Mouse (Mus musculus): ENCODE data around the gene Gpr3.

Gpr3 gene

DNA sequence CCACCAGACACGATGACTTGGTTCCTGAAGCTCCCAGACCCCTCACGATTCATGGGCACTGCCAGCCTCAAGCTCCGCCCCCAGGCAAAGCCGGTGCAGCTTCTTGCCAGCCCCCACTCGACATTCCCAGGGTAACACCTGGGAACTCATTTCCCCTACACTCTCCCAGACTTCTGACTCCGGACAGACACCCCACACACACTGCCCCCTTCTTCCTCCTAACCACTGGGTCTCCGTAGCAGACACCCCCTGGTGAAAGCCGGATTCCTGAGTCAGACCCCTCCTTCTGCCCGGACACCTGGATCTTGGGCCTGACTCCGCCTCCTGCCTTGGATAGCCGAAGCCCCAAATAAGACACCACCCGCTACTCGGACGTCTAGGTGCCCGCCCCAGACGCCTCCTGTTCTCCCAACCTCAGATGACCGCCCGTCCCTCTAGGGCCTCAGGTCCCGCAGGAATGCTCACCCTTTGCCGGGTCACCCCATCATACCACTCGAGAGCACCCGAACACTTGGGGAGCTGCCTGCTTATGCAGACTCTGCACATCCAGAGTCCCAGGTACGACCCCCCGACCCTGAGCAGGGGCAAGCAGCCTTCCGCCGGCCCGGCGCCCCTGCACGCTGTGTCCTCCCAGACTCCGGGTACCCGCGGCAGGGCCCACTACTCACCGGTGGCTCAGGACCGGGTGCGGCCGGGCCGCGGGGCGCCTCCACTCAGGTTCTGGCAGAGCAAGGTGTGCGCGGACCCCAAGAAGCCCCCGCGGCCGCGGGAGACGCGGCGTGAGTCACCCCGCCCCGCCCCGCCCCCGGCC, at the start of gene Gpr3, which contains the start of gene Cd164l2:
Gpr3 (minus strand) TSS at position 786 of the 811 bp plus-strand sequence.
Cd164l2 (plus strand) TSS at position 381 of the 811 bp plus-strand sequence.
- DNase-seq, result no peak

DNA sequence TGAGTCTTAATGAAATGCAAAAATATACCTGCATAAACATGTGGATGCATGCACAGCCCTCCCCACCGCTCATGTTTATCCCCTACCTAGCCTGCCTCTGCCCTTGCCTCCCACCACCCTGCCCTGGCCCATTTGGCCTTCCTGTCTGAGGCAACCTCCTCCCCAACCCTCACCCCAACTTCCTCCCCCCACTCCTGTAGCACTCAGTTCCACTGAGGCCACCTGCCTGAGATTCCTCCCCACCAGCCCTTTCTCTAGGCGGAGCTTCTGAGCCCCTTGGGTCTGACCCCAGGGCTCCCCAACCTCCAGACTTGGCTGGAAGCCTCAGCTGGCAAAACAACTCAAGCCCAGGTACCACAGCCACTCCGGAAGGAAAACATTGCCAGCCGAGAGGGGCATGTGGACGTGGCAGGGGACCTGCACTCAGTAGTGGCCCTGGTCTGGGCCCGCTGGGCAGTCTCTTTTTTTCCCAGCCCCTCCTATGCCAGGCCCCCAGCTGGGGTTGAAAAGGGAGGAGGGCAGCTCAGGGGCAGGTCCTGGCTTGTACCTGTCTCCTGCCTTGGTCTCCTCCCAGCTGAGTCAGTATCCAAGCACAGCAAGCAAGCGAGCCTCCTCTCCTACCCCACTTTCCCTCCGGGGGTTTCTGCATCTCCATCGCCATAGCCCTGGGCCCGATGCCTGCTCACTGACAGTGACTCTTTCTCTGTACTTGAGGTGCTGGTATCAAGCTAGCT, 49.5 kb upstream of the Gpr3 start:
- DNase-seq, result no peak

- DNase-seq, result no peak
These were observed 45.6 kb upstream of the Gpr3 start for GRCm38 (mm10) chr4:133257798-133258408.

DNA sequence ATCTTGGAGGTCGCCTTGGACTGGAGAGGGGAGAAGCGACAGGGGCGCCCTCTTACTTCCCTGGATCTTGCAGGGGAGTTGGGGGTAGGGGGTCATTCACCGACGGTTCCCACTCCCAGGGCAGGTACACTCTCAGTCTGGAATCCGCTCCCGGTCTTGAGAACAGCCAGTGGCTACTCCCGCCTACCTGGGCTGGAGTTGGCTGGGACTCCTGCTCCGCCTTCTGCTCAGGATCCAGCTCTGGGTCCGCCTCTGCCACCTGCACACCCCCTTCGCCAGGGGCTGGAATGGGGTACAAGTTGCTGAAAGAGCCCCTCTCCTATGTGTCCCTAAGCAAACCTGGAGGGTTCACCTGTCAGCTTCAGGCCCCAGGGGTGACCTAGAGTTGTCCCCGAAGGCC, 44.9 kb upstream of the Gpr3 start:
- peak; percentile 44 to 49 for DNase-seq

DNA sequence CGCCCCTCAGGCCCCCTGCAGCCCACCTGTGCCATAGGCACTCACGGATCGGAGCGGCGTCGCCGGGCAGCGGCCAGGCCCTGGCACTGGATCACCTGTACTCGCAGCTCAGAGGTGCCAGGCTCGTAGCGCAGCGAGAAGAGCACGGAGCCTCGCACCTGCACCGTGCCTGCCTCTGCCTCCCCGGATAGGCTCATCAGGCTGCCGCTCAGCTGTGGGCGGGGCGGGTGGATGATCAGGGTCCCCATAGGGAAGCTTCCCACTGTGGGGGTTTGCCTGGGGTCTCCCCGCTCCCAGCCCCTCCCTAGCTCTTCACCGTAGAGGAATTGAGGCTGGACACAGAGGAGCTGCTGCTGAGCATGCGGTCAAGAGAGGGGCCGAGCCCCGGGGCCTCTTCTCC, 44.5 kb upstream of the Gpr3 start:
- DNase-seq, result no peak

DNA sequence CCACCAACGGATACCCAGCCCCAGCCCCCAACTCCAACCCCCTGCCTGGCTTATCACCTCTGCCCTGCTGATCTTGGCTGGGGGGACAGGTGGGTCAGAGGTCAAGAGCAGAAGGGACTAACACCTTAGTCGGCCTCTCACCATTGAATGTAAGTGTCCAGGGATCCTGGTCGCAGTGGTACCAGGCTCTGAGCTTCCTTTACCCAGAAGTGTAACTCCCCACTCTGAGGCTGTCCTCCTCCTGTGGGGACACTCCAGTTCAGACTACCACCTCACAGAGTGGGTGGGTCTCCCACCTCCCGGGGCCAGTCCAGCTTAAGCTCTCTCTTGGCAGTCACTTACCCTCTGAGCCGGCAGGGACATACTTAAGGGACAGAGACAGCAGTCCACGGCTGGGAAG, 43.1 kb upstream of the Gpr3 start:
- DNase-seq, result no peak

DNA sequence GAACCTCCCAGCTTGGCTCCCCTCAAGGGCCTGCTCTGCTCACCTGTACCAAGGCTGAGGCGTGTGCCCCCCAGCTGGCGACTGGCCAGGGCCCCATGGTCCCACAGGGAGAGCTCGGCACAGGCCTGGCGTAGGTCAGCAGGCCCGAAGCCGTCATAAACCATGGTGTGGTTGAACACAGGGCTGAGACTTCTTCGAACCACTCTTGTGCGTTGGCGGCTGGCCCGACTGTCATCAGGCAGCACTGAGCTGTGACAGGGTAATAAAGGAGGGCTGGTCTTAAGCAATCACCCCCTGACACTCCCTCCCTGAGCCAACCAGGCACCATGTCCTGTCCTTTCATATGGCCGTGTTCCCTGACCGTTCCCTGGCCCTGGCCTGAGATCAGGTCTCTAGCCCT, 41.1 kb upstream of the Gpr3 start:
- DNase-seq, result no peak

GRCm38 (mm10) chr4:133252089-133252488, 39.8 kb upstream of the Gpr3 start:
- DNase-seq, result no peak

- DNase-seq, result no peak
These were observed 38.9 kb upstream of the Gpr3 start for GRCm38 (mm10) chr4:133251214-133251613.

DNA sequence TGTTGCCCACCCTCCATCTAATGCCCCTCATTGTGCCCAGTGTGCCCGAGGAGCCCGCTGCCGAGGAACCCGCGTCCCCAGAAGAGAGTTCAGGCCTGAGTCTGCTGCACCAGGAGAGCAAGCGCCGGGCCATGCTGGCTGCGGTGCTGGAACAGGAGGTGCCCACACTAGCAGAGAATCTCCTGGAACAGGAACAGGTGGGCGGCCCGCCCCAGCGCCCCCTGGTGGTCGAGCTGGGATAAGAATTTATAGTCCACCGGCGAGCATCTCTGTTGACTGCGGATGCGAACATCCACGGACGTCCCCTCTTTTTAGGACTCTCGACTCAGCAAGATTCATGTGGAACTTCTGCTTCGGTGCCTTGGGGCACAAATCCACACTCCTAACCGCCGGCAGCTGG, 38.3 kb upstream of the Gpr3 start:
- DNase-seq, result peak; percentile 79 to 88

- no peak for DNase-seq
These were observed 35.6 kb upstream of the Gpr3 start for GRCm38 (mm10) chr4:133247806-133248449.

DNA sequence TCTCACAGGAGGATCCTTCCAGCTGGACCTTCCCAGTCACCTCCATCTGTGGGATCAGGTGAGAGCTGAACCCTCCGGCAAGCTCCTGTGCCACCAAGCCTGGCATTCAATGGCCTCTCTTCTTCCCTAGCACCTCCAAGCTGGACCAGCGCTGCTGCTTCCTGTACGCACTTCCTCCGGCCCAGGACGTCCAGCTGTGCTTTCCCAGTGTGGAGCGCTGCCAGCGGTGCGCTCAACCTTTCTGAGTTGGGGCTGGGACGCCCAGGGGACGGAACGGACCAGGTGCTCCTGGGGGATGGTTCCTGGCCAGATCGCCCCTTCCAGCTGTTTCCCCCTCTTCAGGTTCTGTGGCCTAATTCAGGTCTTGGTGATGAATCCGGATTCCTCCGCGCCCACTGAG, 34.7 kb upstream of the Gpr3 start:
- DNase-seq, result peak; percentile 54 to 76

GRCm38 (mm10) chr4:133244289-133244688, 32.0 kb upstream of the Gpr3 start:
- DNase-seq, result no peak

GRCm38 (mm10) chr4:133243538-133243937, 31.2 kb upstream of the Gpr3 start:
- DNase-seq, result no peak

DNA sequence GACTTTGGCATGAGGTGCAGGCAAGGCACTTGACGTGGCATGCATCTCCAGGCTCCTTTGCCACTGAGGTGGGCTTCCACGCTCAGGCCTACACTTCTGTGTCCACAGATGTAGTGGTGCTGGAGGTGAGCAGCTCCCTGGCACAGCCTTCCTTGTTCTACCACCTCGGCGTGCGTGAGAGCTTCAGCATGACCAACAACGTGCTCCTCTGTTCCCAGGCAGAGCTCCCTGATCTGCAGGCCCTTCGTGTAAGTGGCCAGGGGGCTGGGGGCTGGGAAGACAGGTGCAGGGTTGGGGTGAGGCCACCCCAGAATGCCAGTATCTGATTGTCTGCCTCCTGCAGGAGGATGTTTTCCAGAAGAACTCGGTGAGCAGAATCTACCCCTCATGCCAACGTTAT, 30.4 kb upstream of the Gpr3 start:
- no peak for DNase-seq

GRCm38 (mm10) chr4:133241910-133242309, 29.6 kb upstream of the Gpr3 start:
- DNase-seq, result no peak

DNA sequence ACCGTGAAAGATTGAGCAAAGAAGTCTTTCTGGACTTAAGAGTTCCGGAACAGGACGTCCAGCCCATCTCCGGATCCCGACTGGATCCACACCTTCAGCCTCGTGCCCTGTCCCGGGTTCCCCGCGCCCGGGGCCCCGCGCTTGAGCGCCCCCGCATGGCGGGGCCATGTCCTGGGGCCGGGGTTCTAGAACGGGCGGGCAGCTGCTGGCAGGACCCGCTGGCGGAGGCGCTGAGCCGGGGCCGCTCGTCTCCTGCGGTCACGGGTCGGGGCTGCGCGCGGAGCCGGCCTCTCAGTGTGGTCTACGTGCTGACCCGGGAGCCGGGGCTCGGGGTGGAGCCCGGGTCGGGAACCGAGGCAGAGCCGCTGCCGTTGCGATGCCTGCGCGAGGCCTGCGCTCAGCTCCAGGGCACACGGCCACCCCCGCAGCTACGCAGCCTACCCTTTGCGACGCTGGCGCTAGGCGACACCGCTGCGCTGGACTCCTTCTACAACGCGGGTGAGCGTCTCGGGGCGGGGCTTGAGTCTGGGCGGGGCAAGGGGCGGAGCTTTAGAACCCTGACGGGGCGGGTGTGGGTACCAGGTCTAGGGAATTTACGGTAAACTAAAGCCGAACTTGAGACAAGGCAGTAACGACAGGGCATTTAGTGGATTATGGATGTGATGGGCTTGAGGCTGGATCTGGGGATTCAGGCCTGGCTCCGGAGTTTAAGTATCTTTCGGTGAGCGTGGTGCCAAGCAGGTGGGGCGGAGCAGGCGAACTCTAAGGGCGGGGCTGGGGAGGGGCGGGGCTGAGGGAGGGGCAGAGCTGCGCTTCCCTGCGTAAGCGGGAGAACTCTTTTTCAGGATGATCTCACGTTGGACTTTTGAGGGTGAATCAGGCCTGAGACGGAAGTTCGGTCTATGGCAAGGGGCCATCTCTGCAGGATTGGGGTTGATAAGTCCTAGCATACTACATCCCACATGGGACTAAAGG, 28.9 kb upstream of the Gpr3 start:
- peak; percentile 86 to 93 for DNase-seq

DNA sequence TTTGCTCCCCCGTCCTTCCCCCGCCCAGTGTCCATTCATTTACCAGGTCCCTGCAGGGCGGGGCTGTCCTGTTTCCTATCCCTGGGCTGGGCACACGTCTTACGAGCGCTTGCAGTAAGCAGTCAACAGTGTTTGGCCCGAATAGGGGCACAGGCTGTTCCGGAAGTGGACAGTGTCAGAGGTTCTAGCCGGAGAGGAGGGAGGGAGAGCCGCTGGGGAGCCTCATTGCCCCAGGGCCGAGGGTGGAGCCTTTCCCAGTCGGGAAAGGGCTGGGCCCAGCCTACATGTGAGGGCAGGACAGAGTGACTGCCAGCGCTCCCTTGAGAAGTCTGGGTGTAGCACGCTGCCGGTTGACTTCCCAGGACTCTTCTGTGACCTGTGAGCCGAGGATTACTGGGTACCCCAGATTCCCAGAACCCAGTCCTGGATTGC, 28.2 kb upstream of the Gpr3 start, which contains the start of gene Map3k6:
Map3k6 (plus strand) TSS at position 329 of the 432 bp plus-strand sequence.
- peak; percentile 93 to 96 for DNase-seq

- no peak for DNase-seq
These were observed 25.6 kb upstream of the Gpr3 start for GRCm38 (mm10) chr4:133237911-133238310.

DNA sequence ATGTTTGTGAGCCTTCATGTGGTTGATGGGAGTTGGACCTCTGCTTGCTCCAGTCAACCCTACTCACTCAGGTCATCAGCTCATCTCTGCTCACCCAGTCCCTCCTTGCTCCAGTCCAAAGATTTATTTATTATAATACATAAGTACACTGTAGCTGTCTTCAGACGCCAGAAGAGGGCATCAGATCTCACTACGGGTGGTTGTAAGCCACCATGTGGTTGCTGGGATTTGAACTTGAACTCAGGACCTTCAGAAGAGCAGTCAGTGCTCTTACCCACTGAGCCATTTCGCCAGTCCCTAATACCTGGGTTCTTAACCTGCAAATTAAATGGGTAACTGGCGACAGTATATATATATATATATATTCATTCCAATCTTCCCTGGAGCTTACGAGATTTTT, 23.1 kb upstream of the Gpr3 start:
- no peak for DNase-seq

GRCm38 (mm10) chr4:133234771-133235170, 22.4 kb upstream of the Gpr3 start:
- DNase-seq, result no peak

All from lung, adult 18-20 months (tissue).